Mouse (Mus musculus) lung, embryonic 14.5 days (tissue): ENCODE data around the gene Cd3e. TPM values are rescaled to one million over a fixed set of nuclear protein-coding genes. Genes with fewer than 3 reads are reported as not detected.
"Not testable (repeated sequence)": the region's sequence is repeated elsewhere in the genome, so short reads cannot be mapped to it uniquely, and the experiment has no call there.

Source experiments
- ATAC-seq: fragments of 200-750 bp; cut with Nextera tagmentation; 2 replicates; pipeline ENCODE4 v1.8.0; 2017; ENCODE audit warnings: mild to moderate bottlenecking, moderate TSS enrichment, moderate library complexity; ENCODE audit not compliant: insufficient read depth
- DNase-seq: peaks from one replicate; pipeline ENCODE4 v3.0.0-alpha.2; 2015
- H3K27ac ChIP-seq: fragments of 300-500 bp; sonication (generic); 2 replicates; pipeline ENCODE4 v1.5.1; 2014; ENCODE audit warnings: low read depth, mild to moderate bottlenecking, moderate library complexity
- H3K27me3 ChIP-seq: fragments of 300-500 bp; sonication (generic); 2 replicates; pipeline ENCODE4 v1.6.1; 2014; ENCODE audit warnings: low read length, control low read depth; ENCODE audit not compliant: insufficient read depth
- H3K36me3 ChIP-seq: fragments of 300-500 bp; sonication (generic); 2 replicates; pipeline ENCODE4 v1.6.1; 2014; ENCODE audit warnings: control low read depth; ENCODE audit not compliant: insufficient read depth
- H3K4me1 ChIP-seq: fragments of 300-500 bp; sonication (generic); 2 replicates; pipeline ENCODE4 v1.6.1; 2014; ENCODE audit warnings: antibody characterized with exemption, control low read depth; ENCODE audit not compliant: insufficient read depth
- H3K4me2 ChIP-seq: fragments of 300-500 bp; sonication (generic); 2 replicates; pipeline ENCODE4 v1.6.1; 2014; ENCODE audit warnings: mild to moderate bottlenecking
- H3K4me3 ChIP-seq: fragments of 300-500 bp; sonication (generic); 2 replicates; pipeline ENCODE4 v1.5.1; 2014; ENCODE audit warnings: low read depth, low read length
- H3K9ac ChIP-seq: fragments of 300-500 bp; sonication (generic); 2 replicates; pipeline ENCODE4 v1.6.1; 2014
- H3K9me3 ChIP-seq: fragments of 300-500 bp; sonication (generic); 2 replicates; pipeline ENCODE4 v1.6.1; 2016; ENCODE audit warnings: low read depth, low read length, control low read depth
- CTCF ChIP-seq: IDR thresholded peaks from 2 replicates; pipeline ENCODE4 v1.5.1; 2016; ENCODE audit warnings: antibody characterized with exemption, low read depth
- WGBS: fragments of 180-500 bp; shearing (Covaris S2); extraction: QIAGEN DNeasy Blood & Tissue Kit; methylation state at CpG from one replicate; pipeline ENCODE4 v1.1.7; 2014; 5-methylcytosine and 5-hydroxymethylcytosine counted together
- polyA plus RNA-seq: library from polyadenylated mRNA; unstranded; fragments of >200 nt; fragmentation: Nextera tagmentation; extraction: Ambion mirVana; gene quantifications from 2 replicates; pipeline ENCODE4 v1.2.1, GENCODE M21; 2014

The Cd3e gene
- polyA plus RNA-seq, 1 experiment from 2014 or later = not detected

- Histone ChIP-seq H3K4me3 (no peak overlapping the region), H3K36me3 (no peaks in the 10 kb centered on the region), H3K9me3 (no peaks in the 10 kb centered on the region), H3K4me1 (no peaks in the 10 kb centered on the region), H3K27ac (no peak overlapping the region), H3K9ac (no peak overlapping the region), H3K27me3 (no peaks in the 10 kb centered on the region), H3K4me2 (no peak overlapping the region)
- DNase-seq (no peak), ATAC-seq (no peak)
- WGBS = 73% methylated on average over 7 of the region's 7 CpGs
- TF ChIP-seq CTCF = no peak
These were observed 29.6 kb downstream of the Cd3e start for GRCm38 (mm10) chr9:44979806-44980205.

GRCm38 (mm10) chr9:44977813-44978212 is 31.6 kb downstream of the Cd3e start:
- Histone ChIP-seq H3K4me2 (no peak overlapping the region), H3K4me1 (no peaks in the 10 kb centered on the region), H3K9me3 (no peaks in the 10 kb centered on the region), H3K4me3 (no peak overlapping the region), H3K27me3 (no peaks in the 10 kb centered on the region), H3K36me3 (no peaks in the 10 kb centered on the region), H3K27ac (no peak overlapping the region), H3K9ac (no peak overlapping the region)
- TF ChIP-seq CTCF = no peak
- ATAC-seq (no peak), DNase-seq (no peak)
- WGBS = 50% methylated on average over 6 of the region's 6 CpGs

GRCm38 (mm10) chr9:44969450-44969849 is 40.0 kb downstream of the Cd3e start:
- Histone ChIP-seq H3K4me3 (no peak overlapping the region), H3K9ac (no peak overlapping the region), H3K9me3 (no peaks in the 10 kb centered on the region), H3K4me2 (no peak overlapping the region), H3K27ac (no peak overlapping the region), H3K4me1 (peaks cover 4% of the 10 kb centered on the region; the same call in 1 of the 2 replicates), H3K27me3 (no peaks in the 10 kb centered on the region), H3K36me3 (no peaks in the 10 kb centered on the region)
- WGBS = 73% methylated on average over 1 of the region's 1 CpGs
- ATAC-seq (no peak), DNase-seq (peak; percentile 5)
- TF ChIP-seq CTCF = 0 out of 2 replicates have a peak, but pooled peaks have one; percentile 11

DNA sequence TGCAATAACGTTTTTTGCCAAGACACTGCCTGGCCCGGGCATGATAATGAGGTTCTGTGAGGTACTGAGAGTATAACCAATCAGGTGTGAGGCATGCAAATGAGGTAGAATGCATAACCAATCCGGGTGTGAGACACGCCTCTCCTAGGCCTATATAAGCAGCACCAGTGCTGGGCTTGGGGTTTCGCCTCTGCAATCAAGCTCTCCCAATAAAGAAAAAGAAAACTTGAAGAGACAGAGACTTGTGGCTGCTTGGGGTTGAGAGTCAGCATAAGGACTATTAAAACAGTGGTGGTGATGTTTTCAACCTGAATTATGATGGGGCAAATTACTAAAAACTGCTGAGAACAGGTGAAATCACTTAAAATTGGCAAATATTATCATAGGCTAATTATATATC is 41.7 kb downstream of the Cd3e start:
- H3K9ac ChIP-seq, H3K27ac ChIP-seq, H3K4me1 ChIP-seq, H3K27me3 ChIP-seq, H3K9me3 ChIP-seq, H3K4me2 ChIP-seq, H3K4me3 ChIP-seq, ATAC-seq, DNase-seq, H3K36me3 ChIP-seq: not testable (repeated sequence)
- 80% methylated on average over 5 of the region's 5 CpGs for WGBS

- Histone ChIP-seq H3K36me3 (peaks cover 13% of the 10 kb centered on the region; the same call in 1 of the 2 replicates), H3K27me3 (no peaks in the 10 kb centered on the region), H3K9me3 (no peaks in the 10 kb centered on the region), H3K9ac (no peak overlapping the region), H3K27ac (no peak overlapping the region), H3K4me1 (peaks cover 7% of the 10 kb centered on the region; the same call in 1 of the 2 replicates), H3K4me3 (no peak overlapping the region), H3K4me2 (no peak overlapping the region)
- no peak for ATAC-seq
- DNase-seq = peak; percentile 81
- peak; percentile 77 for TF ChIP-seq CTCF
- WGBS = 23% methylated on average over 3 of the region's 3 CpGs
These were observed 42.6 kb downstream of the Cd3e start for GRCm38 (mm10) chr9:44966815-44967242.

- Histone ChIP-seq H3K4me1 (peaks cover 7% of the 10 kb centered on the region; the same call in 1 of the 2 replicates), H3K9me3 (no peaks in the 10 kb centered on the region), H3K27ac (no peak overlapping the region), H3K9ac (peak overlapping the region; percentile 48), H3K36me3 (peaks cover 20% of the 10 kb centered on the region), H3K4me2 (peak overlapping the region; percentile 68), H3K27me3 (no peaks in the 10 kb centered on the region), H3K4me3 (peak overlapping the region; percentile 78)
- DNase-seq (no peak), ATAC-seq (no peak)
- WGBS = 17% methylated on average over 10 of the region's 10 CpGs
- no peak for TF ChIP-seq CTCF
These were observed 43.5 kb downstream of the Cd3e start for GRCm38 (mm10) chr9:44965833-44966466.

- ATAC-seq (peak; percentile 95), DNase-seq (peak; percentile 99)
- Histone ChIP-seq H3K4me3 (peak within 1 kb of the TSS; percentile 78), H3K4me1 (peaks cover 7% of the 10 kb centered on the region; the same call in 1 of the 2 replicates), H3K9me3 (no peaks in the 10 kb centered on the region), H3K27ac (peak within 1 kb of the TSS; percentile 43; the same call in 1 of the 2 replicates), H3K9ac (peak within 1 kb of the TSS; percentile 86), H3K4me2 (peak within 1 kb of the TSS; percentile 68), H3K36me3 (peaks cover 21% of the 10 kb centered on the region), H3K27me3 (no peaks in the 10 kb centered on the region)
- no peak for TF ChIP-seq CTCF
- under 1% methylated on average over 39 of the region's 39 CpGs for WGBS
These were observed 44.1 kb downstream of the Cd3e start, which contains the start of gene Ube4a for GRCm38 (mm10) chr9:44965126-44965832. Gene Ube4a (minus strand): TSS chr9:44965600.
